Mouse (Mus musculus): ENCODE measurements around the gene Tymp.

GRCm38 (mm10) chr15:89396883-89397282, 20.0 kb upstream of the Tymp start:
- TF ChIP-seq CTCF (IDR thresholded peaks at IDR 0.05; ENCODE audit: borderline replicate concordance, insufficient read depth, low read depth, low read length) (no peak), POLR2A (IDR thresholded peaks at IDR 0.05; ENCODE audit: borderline replicate concordance, insufficient read depth, low read length) (no peak)
